Mouse (Mus musculus) testis, adult 2 months (tissue): ENCODE data around the gene Mpc2.

Experiments used
- CTCF ChIP-seq: fragments of 200-500 bp; IDR thresholded peaks from 2 replicates; pipeline ENCODE4 v1.5.1; 2012; ENCODE audit warnings: low read depth, mild to moderate bottlenecking, inconsistent platforms, low read length, moderate library complexity; ENCODE audit not compliant: control insufficient read depth, insufficient read depth, insufficient replicate concordance
- POLR2A ChIP-seq: fragments of 200-500 bp; IDR thresholded peaks from 2 replicates; pipeline ENCODE4 v1.6.1; 2012; ENCODE audit warnings: low read depth, mild to moderate bottlenecking, inconsistent platforms, low read length, moderate library complexity; ENCODE audit not compliant: control insufficient read depth

- no peak; the same call in 1 of the 2 replicates for TF ChIP-seq POLR2A
- no peak for TF ChIP-seq CTCF
Observed at GRCm38 (mm10) chr1:165459503-165460181, 795 bp upstream of the Mpc2 start.
